Mouse (Mus musculus) layer of hippocampus, postnatal 36 days (tissue): ENCODE measurements around the gene Map3k9. TPM values are rescaled to one million over a fixed set of nuclear protein-coding genes. Genes with fewer than 3 reads are reported as not detected.

ENCODE experiments used
- DNase-seq, 2 experiments: peaks; one replicate each; pipeline ENCODE4 v3.0.0; 2022
- total RNA-seq, 2 experiments: library from RNA; stranded (reverse); gene quantifications; 2 replicates each; pipeline ENCODE4 v1.2.3; 2021

The Map3k9 gene
- 10 to 100 TPM; 29.6 to 33.0 TPM for total RNA-seq

- DNase-seq, result peak; percentile 94
Observed at GRCm38 (mm10) chr12:81781105-81781909, at the start of gene Map3k9. Map3k9 (minus strand) TSS chr12:81781175.

- no peak for DNase-seq
Observed at GRCm38 (mm10) chr12:81828355-81828754, 47.4 kb upstream of the Map3k9 start.

- DNase-seq, result no peak
Observed at GRCm38 (mm10) chr12:81822778-81823480, 42.0 kb upstream of the Map3k9 start.

DNA sequence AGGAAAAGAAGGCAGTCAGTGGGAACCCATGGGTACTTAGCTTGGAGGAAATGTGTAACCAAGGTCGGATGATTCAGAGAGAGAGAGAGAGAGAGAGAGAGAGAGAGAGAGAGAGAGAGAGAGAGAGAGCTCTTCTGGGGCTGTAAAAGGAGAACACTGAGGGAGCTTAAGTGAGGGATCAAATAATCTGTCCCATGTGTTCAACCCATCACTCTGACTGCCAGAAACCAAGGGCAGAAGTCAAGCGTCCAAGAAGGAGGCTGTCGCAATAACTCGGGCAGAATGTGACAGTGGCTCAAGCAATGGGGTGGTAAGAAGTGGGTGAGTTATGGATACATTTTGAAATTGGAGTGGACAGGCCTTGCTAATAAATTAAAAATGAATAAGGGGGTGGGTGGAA is 41.2 kb upstream of the Map3k9 start:
- no peak for DNase-seq

- peak; percentile 21 to 52 for DNase-seq
Observed at GRCm38 (mm10) chr12:81820700-81821099, 39.7 kb upstream of the Map3k9 start.

DNA sequence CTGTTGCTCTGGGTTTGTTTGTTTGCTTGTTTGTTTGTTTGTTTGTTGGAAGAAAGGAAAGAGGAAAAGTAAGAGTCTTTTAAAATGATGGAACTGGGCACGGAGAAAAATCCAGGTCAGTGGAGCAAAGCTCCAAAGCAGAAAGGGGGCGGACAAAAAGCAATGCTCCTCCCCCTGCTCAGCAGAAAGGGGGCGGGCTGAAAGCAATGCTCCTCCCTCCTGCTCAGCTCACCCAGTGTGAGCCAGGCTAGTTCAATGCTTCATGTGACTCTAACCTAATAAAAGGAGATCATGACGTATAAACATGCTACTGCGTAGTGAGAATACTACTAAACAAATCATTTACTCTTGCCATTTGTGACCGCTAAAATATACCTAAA is 36.1 kb upstream of the Map3k9 start:
- no peak for DNase-seq

- DNase-seq, result no peak
Observed at GRCm38 (mm10) chr12:81816330-81817125, 35.6 kb upstream of the Map3k9 start.

- DNase-seq, result no peak
Observed at GRCm38 (mm10) chr12:81814742-81815141, 33.8 kb upstream of the Map3k9 start.

DNA sequence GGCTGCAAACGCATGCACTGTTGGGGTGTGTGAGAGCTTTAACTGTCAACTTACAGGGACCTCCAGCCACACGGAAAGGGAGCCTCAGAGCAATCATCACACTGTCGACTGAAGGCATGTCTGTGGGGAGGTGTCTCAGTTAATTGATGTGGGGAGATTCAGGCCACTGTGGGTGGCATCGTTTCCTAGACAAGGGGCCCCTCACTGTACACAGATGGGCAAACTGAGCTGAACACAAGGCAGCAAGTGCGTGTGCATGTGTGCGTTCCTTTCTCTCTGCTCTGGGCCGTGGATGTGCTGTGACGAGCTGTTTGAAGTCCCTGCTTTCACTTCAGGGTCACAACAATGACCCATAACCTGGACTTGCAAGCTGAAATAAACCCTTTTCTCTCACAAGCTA is 29.4 kb upstream of the Map3k9 start:
- DNase-seq, result no peak

DNA sequence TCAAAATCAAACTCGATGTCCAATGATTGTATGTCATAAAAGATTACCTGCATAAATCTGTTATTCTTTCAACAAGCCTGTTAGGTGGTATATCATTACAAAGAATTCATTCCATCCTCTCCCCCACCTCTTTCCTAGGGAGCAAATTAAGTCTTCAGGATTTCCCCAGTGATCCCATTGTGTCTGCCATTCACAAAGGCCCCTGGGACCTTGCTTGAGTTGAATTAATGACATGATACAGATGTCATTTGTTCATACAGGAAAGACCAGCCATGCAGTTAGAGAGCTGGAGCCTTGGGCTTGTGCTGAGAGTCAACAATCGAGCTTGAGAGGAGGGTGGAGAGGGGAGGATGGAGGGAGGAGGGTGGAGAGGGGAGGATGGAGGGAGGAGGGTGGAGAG is 27.6 kb upstream of the Map3k9 start:
- no peak for DNase-seq

DNA sequence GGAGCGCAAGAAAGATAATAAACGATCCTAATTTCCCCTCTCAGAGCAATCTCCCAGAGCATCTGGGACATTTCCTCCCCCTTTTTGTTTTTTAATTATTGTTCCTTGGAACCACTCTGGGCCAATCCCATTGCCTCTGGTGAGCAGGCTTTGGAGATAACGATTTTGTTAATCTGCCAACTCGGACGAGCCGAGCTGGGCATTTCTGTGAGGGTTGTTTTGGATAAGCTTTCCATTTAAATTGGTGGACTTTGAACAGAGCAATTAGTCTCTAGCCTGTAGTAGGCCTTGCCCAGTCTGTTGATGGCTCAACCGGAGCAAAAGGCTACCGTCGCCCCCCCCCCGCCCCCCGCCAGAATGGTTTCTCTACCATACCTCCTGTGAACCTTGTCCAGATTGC is 27.0 kb upstream of the Map3k9 start:
- no peak for DNase-seq

GRCm38 (mm10) chr12:81807529-81807837 is 26.5 kb upstream of the Map3k9 start:
- DNase-seq, result no peak

GRCm38 (mm10) chr12:81806759-81807528 is 26.0 kb upstream of the Map3k9 start:
- no peak for DNase-seq

DNA sequence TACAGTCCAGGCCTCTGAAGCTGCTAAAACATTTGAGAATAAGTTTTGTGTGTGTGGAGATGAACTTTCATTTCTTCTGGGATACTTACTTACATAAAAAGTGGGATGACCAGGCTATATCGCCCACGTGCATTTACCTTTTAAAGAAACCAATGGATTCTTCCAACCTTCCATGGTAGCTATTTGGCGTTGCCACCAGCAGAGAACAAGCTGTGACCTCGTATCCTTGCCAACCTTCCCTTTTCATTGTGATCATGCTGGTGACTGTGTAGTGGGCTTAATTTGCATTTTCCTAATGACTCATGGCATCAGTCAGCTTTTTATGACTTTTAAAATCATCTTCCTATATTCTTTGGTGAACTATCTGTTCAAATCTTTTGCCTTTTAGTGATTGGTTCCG is 25.1 kb upstream of the Map3k9 start:
- no peak for DNase-seq

DNA sequence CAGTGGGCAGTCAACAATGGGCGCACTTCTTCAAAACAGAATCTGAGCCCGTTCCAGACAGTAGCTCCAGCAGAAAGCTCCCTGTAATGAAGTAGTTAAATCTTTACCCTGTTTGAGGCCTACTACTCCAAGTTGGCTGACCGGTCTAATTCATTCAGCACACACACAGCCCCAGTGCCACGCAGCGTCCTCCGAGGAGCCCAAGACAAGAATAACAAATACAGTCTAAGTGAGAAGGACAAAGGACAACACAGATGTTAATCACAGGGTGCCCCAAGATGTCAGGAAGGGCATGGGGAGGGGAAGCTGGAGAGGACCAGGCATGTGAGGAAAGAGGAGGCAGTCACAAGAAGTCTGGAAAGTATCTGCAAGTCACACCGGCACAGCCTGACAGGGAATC is 22.8 kb upstream of the Map3k9 start:
- DNase-seq, result no peak

DNA sequence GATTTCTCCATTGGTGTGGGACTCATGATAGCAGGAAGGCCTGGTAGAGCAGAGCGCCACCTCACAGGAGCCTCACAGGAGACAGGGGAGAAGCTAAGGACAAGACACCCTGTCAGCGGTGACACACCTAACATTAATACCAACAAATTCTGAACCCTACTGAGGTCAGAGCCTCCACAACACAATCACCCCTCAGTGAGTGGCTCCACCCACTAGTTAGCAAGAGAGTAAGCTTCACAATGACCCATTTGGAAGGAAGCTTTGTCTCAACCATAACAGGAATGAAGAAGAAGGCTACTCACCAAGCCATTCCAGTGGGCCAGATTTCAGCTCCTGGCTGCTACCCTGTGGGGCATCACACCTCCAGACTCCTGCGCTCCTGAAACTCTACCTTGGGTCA is 22.0 kb upstream of the Map3k9 start:
- DNase-seq, result no peak

GRCm38 (mm10) chr12:81801134-81801533 is 20.2 kb upstream of the Map3k9 start:
- DNase-seq, result no peak

DNA sequence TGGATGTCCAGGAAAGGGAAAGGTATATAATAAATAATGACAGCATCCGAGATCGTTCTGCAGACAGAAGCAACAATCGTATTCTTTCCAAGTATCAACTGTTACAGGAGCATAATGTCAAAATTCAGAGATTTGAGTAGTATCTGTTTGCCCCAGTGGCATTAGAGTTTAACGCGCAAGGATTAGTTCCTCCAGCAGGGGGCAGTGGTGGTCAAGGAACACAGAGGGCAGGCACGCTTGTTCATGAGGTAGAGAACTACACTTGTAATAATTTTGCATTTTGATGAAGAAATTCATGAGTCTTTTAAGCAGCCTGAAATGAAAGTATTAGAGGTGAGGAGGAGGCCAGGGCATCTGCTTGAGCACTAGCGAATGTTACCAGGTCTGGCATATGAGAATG is 15.6 kb upstream of the Map3k9 start:
- peak; percentile 76 to 84 for DNase-seq

GRCm38 (mm10) chr12:81792511-81793218 is 11.7 kb upstream of the Map3k9 start:
- no peak for DNase-seq

- no peak for DNase-seq
Observed at GRCm38 (mm10) chr12:81789499-81789898, 8.5 kb upstream of the Map3k9 start.

DNA sequence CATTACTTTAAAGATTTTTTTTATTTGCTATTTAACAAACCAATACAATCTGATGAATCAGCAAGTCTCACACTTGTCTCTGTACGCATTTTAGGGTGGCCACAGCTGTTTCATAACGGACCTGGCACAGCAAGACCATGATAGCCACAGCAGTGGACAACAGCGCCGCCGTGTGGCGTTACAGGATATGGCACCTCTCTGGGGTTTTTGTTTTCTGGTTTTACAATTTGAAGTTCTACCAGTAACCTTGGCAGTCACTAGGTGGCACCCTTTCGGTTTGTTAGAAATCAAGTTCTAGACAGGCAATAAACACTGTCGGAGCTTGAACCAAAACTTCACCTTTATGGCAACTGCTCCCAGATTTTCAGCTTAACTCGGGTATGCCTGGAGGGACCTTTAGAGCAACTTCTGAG is 7.7 kb upstream of the Map3k9 start:
- peak; percentile 87 to 88 for DNase-seq

- no peak for DNase-seq
Observed at GRCm38 (mm10) chr12:81787262-81787661, 6.3 kb upstream of the Map3k9 start.
